Mouse (Mus musculus) forebrain, embryonic 16.5 days (tissue): ENCODE data around the gene Fut8. TPM values are rescaled to one million over a fixed set of nuclear protein-coding genes. Genes with fewer than 3 reads are reported as not detected.
"Not testable (repeated sequence)": the region's sequence is repeated elsewhere in the genome, so short reads cannot be mapped to it uniquely, and the experiment has no call there.

Source experiments
- ATAC-seq: fragments of 200-750 bp; cut with Nextera tagmentation; 2 replicates; pipeline ENCODE4 v1.8.0; 2017; ENCODE audit warnings: mild to moderate bottlenecking, moderate library complexity
- H3K27ac ChIP-seq: fragments of 300-500 bp; sonication (generic); 2 replicates; pipeline ENCODE4 v1.5.1; 2014; ENCODE audit warnings: low read length, control low read depth
- H3K27me3 ChIP-seq: fragments of 300-500 bp; sonication (generic); replicated peaks from 2 replicates; pipeline ENCODE4 v1.6.1; 2014; ENCODE audit warnings: low read length; ENCODE audit not compliant: control insufficient read depth, insufficient read depth
- H3K36me3 ChIP-seq: fragments of 300-500 bp; sonication (generic); 2 replicates; pipeline ENCODE4 v1.6.1; 2014; ENCODE audit not compliant: control insufficient read depth, insufficient read depth
- H3K4me1 ChIP-seq: fragments of 300-500 bp; sonication (generic); replicated peaks from 2 replicates; pipeline ENCODE4 v1.6.1; 2014; ENCODE audit warnings: low read length; ENCODE audit not compliant: control insufficient read depth, insufficient read depth
- H3K4me2 ChIP-seq: fragments of 300-500 bp; sonication (generic); 2 replicates; pipeline ENCODE4 v1.6.1; 2014; ENCODE audit warnings: mild to moderate bottlenecking, low read length, control low read depth
- H3K4me3 ChIP-seq: fragments of 300-500 bp; sonication (generic); replicated peaks from 2 replicates; pipeline ENCODE4 v1.5.1; 2014; ENCODE audit warnings: mild to moderate bottlenecking, low read length, control low read depth
- H3K9ac ChIP-seq: fragments of 300-500 bp; sonication (generic); replicated peaks from 2 replicates; pipeline ENCODE4 v1.6.1; 2014; ENCODE audit warnings: low read depth, low read length, control low read depth
- H3K9me3 ChIP-seq: fragments of 300-500 bp; sonication (generic); 2 replicates; pipeline ENCODE4 v1.6.1; 2016; ENCODE audit warnings: low read length; ENCODE audit not compliant: control insufficient read depth
- WGBS: fragments of 180-500 bp; shearing (Covaris S2); extraction: QIAGEN DNeasy Blood & Tissue Kit; methylation state at CpG from one replicate; pipeline ENCODE4 v1.1.7; 2014; 5-methylcytosine and 5-hydroxymethylcytosine counted together
- polyA plus RNA-seq: library from polyadenylated mRNA; unstranded; fragments of >200 nt; fragmentation: Nextera tagmentation; extraction: Ambion mirVana; gene quantifications from 2 replicates; pipeline ENCODE4 v1.2.1, GENCODE M21; 2015

Gene Fut8
- polyA plus RNA-seq, 1 experiment from 2014 or later: 37.9 TPM

DNA sequence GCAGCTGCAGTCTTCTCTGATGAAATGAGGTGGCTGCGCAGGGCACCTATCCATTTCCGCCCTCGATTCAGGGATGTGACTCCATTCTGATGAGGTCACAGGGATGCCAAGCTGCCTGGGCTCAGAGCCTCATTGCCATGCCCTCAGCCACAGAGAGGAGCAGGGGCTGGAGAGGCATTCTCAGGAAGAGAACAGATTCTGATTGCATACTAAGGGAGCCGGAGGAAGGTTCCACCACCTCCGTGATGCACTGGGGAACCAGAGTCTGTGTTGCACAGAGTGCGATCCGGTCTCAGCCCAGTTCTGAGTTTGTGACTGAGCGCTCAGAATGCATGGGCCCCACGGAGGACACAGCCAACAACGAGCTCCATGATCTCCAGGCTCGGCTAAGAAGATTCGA, 279.8 kb downstream of the Fut8 start:
- Histone ChIP-seq H3K27me3 (no peaks in the 10 kb centered on the region), H3K9ac (no peak overlapping the region), H3K4me3 (no peak overlapping the region), H3K4me2 (no peak overlapping the region), H3K36me3 (no peaks in the 10 kb centered on the region), H3K9me3 (no peaks in the 10 kb centered on the region), H3K27ac (no peak overlapping the region), H3K4me1 (no peaks in the 10 kb centered on the region)
- ATAC-seq: no peak
- 86% methylated on average over 12 of the region's 12 CpGs for WGBS

- Histone ChIP-seq H3K27ac (no peak overlapping the region), H3K9me3 (no peaks in the 10 kb centered on the region), H3K27me3 (no peaks in the 10 kb centered on the region), H3K9ac (no peak overlapping the region), H3K4me1 (no peaks in the 10 kb centered on the region), H3K36me3 (no peaks in the 10 kb centered on the region), H3K4me2 (no peak overlapping the region), H3K4me3 (no peak overlapping the region)
- 76% methylated on average over 6 of the region's 6 CpGs for WGBS
- ATAC-seq: no peak
Measured at GRCm38 (mm10) chr12:77519534-77520102, 281.7 kb downstream of the Fut8 start.

DNA sequence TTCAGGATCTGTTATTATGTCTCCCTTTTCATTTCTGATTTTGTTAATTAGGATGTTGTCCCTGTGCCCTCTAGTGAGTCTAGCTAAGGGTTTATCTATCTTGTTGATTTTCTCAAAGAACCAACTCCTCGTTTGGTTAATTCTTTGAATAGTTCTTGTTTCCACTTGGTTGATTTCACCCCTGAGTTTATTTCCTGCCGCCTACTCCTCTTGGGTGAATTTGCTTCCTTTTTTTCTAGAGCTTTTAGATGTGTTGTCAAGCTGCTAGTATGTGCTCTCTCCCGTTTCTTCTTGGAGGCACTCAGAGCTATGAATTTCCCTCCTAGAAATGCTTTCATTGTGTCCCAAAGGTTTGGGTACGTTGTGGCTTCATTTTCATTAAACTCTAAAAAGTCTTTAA, 286.1 kb downstream of the Fut8 start:
- H3K9ac ChIP-seq, H3K36me3 ChIP-seq, H3K27ac ChIP-seq, H3K4me2 ChIP-seq, H3K4me1 ChIP-seq, H3K4me3 ChIP-seq, ATAC-seq, H3K27me3 ChIP-seq, H3K9me3 ChIP-seq: not testable (repeated sequence)
- 28% methylated on average over 3 of the region's 4 CpGs for WGBS
